Mouse (Mus musculus): ENCODE measurements around the gene Gli2. TPM values are rescaled to one million over a fixed set of nuclear protein-coding genes. Genes with fewer than 3 reads are reported as not detected.

Gene Gli2
- total RNA-seq, 2 experiments from 2014 or later = 2.7 to 3.4 TPM

GRCm38 (mm10) chr1:118912929-118913328 is 140.5 kb downstream of the Gli2 start:
- intact Hi-C loops (cut with DNase I) = no loop called here
- no peak for DNase-seq (ENCODE audit: low spot score in 2 of 2)

DNA sequence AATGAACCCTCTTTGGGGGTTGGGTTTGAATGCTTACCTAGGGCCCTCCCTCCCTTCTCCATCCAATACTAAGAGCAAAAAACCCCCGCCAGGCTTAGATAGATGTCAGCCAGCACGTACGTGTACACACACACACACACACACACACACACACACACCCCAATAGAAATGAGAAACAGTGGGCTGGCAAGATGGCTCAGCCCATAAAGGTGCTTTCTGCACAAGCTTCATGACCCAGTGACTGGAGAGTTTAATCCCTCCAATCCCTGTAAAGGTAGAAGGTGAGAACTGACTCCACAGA is 142.0 kb downstream of the Gli2 start:
- DNase-seq (ENCODE audit: low spot score in 2 of 2) = no peak
- intact Hi-C loops (cut with DNase I) = loop anchor here (2.0 kb wide), 1 partner anchor 141 kb away; the partner anchor contains the start of gene Gli2

DNA sequence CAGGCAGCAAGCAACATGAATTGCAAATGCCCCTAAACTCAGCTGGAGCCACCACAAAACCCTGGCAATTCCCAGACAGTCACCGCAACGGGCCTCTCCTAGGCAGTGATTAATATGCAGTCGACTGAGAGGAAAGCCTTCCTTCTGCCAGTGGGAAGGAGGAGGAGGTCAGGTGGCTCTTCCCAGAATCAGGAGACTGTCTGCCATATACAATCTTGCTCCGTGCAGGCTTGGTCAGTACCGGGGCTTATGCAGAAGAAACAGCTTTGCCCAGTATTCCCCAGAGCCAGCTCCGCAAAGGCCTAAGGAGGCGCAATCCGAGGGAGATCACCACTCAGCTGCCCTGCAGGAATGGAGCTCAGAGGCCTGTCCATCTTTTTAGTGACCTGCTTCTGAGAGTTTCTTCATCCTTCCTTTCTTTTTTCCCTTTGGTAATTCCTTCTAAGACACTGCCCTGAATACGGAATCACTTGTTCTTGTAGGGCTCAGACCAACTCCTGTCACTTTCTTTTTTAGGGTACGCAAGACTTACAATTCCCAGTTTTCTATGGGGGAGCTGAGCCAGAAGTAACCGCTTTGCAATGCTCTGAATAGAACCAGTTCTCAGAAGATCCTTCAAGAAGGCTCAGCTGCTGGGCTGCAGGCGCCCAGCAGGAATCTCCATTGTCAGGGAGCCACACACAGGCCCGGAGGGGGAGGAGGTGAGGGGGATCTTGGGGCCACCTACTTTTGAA is 142.6 kb downstream of the Gli2 start:
- peak in 1 of 2 experiments; percentile 44 for DNase-seq (ENCODE audit: low spot score in 2 of 2)
- intact Hi-C loops (cut with DNase I) = loop anchor here (2.0 kb wide), 1 partner anchor 142 kb away; the partner anchor contains the start of gene Gli2

- intact Hi-C loops (cut with DNase I) = loop anchor here (2.0 to 5.0 kb wide), 2 partner anchors 97 to 108 kb away; no protein-coding TSS in a partner anchor
These were observed 144.4 kb downstream of the Gli2 start for GRCm38 (mm10) chr1:118909051-118909450.

GRCm38 (mm10) chr1:118907574-118907973 is 145.8 kb downstream of the Gli2 start:
- DNase-seq (ENCODE audit: low spot score in 2 of 2) = peak; percentile 37 to 50
- intact Hi-C loops (cut with DNase I) = loop anchor here (5.0 kb wide), 1 partner anchor 95 kb away; no protein-coding TSS in a partner anchor

More at GRCm38 (mm10) chr1:118909051-118909450, 144.4 kb downstream of the Gli2 start:
- peak; percentile 29 to 54 for DNase-seq (ENCODE audit: low spot score in 2 of 2)

- DNase-seq (ENCODE audit: low spot score in 2 of 2) = no peak
- intact Hi-C loops (cut with DNase I) = loop anchor here (5.0 kb wide), 1 partner anchor 93 kb away; no protein-coding TSS in a partner anchor
These were observed 148.1 kb downstream of the Gli2 start for GRCm38 (mm10) chr1:118905319-118905718.

DNA sequence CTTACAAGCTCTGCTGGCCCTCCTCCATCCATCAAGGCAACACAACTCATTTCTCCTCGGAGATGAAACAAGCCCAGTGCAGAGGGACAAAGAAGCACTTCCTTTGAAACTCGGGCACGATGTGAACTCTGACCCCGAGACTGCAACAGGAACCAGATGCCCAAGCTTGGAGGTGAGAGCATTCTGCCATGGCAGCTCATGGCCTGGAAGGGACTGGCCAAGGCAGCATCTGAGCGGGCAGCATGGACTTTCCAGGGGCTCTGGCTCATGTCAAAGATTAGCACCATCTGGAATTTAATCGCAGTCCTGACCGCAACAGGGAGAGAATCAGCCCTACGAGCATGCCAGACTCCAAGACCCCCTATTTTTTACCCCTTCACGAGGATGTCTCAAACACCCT is 148.5 kb downstream of the Gli2 start:
- intact Hi-C loops (cut with DNase I) = loop anchor here (5.0 kb wide), 1 partner anchor 93 kb away; no protein-coding TSS in a partner anchor
- no peak for DNase-seq (ENCODE audit: low spot score in 2 of 2)

GRCm38 (mm10) chr1:118904431-118904830 is 149.0 kb downstream of the Gli2 start:
- intact Hi-C loops (cut with DNase I) = no loop called here
- DNase-seq (ENCODE audit: low spot score in 2 of 2) = no peak

GRCm38 (mm10) chr1:118903742-118904141 is 149.7 kb downstream of the Gli2 start:
- DNase-seq (ENCODE audit: low spot score in 2 of 2) = no peak

GRCm38 (mm10) chr1:118901868-118902586 is 151.4 kb downstream of the Gli2 start:
- intact Hi-C loops (cut with DNase I) = no loop called here
- no peak for DNase-seq (ENCODE audit: low spot score in 2 of 2)

More at GRCm38 (mm10) chr1:118903742-118904141, 149.7 kb downstream of the Gli2 start:
- intact Hi-C loops (cut with DNase I) = no loop called here

DNA sequence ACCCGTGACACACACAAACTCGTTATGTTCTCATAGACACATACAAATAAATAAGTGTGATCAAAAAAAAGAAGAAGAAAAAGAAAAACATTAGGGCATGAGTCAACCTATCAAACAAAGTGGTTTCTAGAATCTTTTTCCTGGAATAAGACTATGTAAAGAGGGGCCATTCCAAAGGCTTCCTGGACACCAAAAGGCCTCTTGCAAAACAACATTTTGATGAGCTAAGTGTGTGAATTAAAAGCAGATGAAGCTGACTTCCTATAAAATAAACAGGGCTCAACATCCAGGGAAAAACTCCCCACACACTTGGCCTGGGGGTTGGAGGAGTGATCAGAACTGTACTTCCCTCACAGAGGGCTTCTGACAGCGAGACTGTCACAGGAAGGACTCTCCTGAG is 155.1 kb downstream of the Gli2 start:
- no peak for DNase-seq (ENCODE audit: low spot score in 2 of 2)
- intact Hi-C loops (cut with DNase I) = no loop called here

DNA sequence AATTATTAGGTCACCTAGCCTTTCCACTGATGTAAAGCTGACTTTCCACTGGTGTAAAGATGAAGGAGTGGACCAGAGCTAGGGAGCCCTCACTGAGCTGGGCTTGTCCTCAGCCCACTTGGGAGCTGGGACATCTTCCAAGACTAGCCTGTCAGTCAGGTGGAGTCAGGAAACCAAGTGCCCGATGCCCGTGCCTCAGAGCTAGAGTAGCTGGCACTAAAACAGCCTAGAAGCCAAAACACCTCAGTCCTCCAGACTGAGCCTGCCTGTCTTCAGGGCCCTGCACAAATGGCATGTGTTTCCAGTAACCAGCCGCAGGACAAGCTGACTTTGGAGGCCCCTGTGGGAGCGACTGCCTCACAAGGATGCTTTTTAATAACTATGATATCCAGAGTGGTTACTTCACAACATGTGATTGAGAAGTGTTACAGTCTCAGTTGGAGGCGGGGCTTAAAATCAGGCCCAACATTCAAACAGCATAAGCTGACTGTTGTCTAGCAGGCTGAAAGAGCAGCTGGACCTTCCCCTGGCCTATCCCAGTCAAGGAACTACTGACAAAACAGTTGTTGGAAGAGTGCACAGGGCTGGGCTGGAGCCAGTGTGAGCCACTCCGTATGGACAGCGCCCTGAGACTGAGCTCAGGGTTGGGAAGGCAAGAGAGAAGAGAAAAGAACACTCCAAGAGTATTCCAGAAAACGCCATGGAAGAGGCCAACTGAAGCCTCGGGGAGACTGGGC is 158.2 kb downstream of the Gli2 start:
- intact Hi-C loops (cut with DNase I) = no loop called here

GRCm38 (mm10) chr1:118891395-118891794 is 162.0 kb downstream of the Gli2 start:
- intact Hi-C loops (cut with DNase I) = no loop called here
- DNase-seq (ENCODE audit: low spot score in 2 of 2) = no peak

More for the DNA sequence above, 158.2 kb downstream of the Gli2 start:
- DNase-seq (ENCODE audit: low spot score in 2 of 2) = no peak

DNA sequence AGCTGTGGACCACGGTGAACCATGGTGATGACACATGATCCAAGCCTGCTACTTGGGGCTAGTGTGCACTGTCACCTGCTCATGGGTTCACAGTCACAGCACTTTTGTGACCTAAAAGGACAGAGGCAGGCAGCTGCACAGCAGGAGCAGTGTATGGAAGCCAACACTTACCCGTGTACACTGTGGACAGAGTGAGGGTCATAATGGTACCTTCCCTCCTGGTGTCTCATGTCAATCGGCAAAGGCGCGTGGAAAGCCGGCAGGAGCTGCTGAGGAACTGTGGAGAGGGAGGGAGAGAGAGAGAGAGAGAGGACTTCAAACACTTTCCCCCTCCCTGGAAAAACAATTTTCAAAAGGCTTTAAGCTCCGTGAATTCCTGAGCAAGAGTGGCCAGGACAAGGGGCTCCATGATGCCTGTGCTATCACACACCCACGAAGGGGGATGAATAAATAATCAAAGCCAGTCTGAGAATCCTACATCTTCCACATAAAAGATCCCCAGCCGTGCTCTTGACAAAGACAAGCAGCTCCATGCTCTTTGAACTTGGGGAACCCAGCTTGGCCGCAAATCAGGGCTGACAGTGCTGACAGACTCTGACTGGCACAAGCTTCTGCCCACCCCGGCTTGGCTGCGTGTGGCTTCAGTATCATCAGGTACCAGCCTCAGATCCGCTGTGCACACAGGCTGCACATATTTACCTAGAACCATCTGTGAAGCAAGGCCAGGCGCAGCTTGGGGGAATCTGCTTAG is 163.1 kb downstream of the Gli2 start:
- intact Hi-C loops (cut with DNase I) = no loop called here
- DNase-seq (ENCODE audit: low spot score in 2 of 2) = no peak

DNA sequence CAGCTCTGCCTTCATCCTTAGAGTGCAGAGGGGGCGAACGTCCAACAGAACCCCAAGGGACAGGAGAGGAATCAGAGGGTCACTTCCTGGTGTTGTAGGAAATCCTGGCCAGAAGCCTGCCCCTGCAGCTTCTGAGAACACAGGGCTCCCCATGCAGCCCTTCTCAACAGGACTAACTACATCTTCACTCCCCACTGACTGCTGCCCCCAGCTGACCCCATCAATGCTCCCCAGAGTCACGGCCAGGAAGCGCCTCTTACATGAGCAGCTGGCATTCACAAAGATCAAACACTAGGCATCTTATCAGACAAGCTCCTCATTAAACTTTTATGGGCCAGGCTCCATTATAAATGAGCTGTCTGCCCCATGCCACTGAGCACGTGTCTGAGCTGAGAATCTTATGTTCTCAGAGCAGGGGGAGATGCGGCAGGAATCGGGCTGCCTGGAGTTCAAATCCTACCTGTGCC is 172.6 kb downstream of the Gli2 start:
- no peak for DNase-seq (ENCODE audit: low spot score in 2 of 2)
- intact Hi-C loops (cut with DNase I) = no loop called here

GRCm38 (mm10) chr1:118878291-118878690 is 175.1 kb downstream of the Gli2 start:
- DNase-seq (ENCODE audit: low spot score in 2 of 2) = no peak
- intact Hi-C loops (cut with DNase I) = no loop called here

- no peak for DNase-seq (ENCODE audit: low spot score in 2 of 2)
- intact Hi-C loops (cut with DNase I) = no loop called here
These were observed 178.2 kb downstream of the Gli2 start for GRCm38 (mm10) chr1:118875227-118875626.

DNA sequence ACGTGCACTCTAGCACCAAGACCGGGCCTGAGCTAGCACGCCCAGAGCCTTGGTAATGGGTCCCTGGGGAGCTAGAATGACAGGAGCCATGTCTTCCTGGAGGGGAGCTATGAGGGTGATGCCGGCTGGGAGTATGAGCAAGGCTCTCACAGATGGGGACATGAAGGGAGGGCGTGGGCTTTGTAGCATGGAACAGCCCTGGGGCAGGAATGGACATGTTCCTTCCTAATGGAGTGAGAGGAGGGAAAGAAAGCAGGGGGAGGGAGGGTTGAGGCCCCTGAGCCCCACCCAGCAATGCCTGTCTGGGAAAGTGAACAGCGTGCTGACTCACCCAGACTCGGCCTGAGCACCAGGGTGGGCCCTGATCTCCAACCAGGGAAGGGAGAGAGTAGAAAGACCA is 179.9 kb downstream of the Gli2 start:
- DNase-seq (ENCODE audit: low spot score in 2 of 2) = no peak
- intact Hi-C loops (cut with DNase I) = no loop called here

- intact Hi-C loops (cut with DNase I) = no loop called here
- peak in 1 of 2 experiments; percentile 58 for DNase-seq (ENCODE audit: low spot score in 2 of 2)
These were observed 188.7 kb downstream of the Gli2 start for GRCm38 (mm10) chr1:118864735-118865134.
